Mouse (Mus musculus) midbrain, embryonic 12.5 days (tissue): ENCODE results near the gene Prkcz. TPM values are rescaled to one million over a fixed set of nuclear protein-coding genes. Genes with fewer than 3 reads are reported as not detected.
A peak's percentile ranks its signal among the peaks of the same experiment; 100 is the strongest.

Source experiments
- ATAC-seq: fragments of 200-750 bp; cut with Nextera tagmentation; 2 replicates; pipeline ENCODE4 v1.8.0; 2017; ENCODE audit warnings: low read depth, moderate TSS enrichment, moderate library complexity; ENCODE audit not compliant: low FRiP score
- H3K27ac ChIP-seq: fragments of 300-500 bp; sonication (generic); replicated peaks from 2 replicates; pipeline ENCODE4 v1.5.1; 2016; ENCODE audit warnings: mild to moderate bottlenecking
- H3K27me3 ChIP-seq: fragments of 300-500 bp; sonication (generic); 2 replicates; pipeline ENCODE4 v1.6.1; 2016; ENCODE audit warnings: mild to moderate bottlenecking
- H3K36me3 ChIP-seq: fragments of 300-500 bp; sonication (generic); 2 replicates; pipeline ENCODE4 v1.6.1; 2016
- H3K4me1 ChIP-seq: fragments of 300-500 bp; sonication (generic); 2 replicates; pipeline ENCODE4 v1.6.1; 2016
- H3K4me2 ChIP-seq: fragments of 300-500 bp; sonication (generic); replicated peaks from 2 replicates; pipeline ENCODE4 v1.6.1; 2016; ENCODE audit warnings: mild to moderate bottlenecking, moderate library complexity
- H3K4me3 ChIP-seq: fragments of 300-500 bp; sonication (generic); 2 replicates; pipeline ENCODE4 v1.5.1; 2016; ENCODE audit warnings: mild to moderate bottlenecking
- H3K9ac ChIP-seq: fragments of 300-500 bp; sonication (generic); replicated peaks from 2 replicates; pipeline ENCODE4 v1.6.1; 2016; ENCODE audit warnings: mild to moderate bottlenecking, moderate library complexity
- H3K9me3 ChIP-seq: fragments of 300-500 bp; sonication (generic); 2 replicates; pipeline ENCODE4 v1.6.1; 2016; ENCODE audit warnings: mild to moderate bottlenecking
- WGBS: fragments of 180-500 bp; shearing (Covaris S2); methylation state at CpG from one replicate; pipeline ENCODE4 v1.1.7; 2016; 5-methylcytosine and 5-hydroxymethylcytosine counted together
- polyA plus RNA-seq: library from polyadenylated mRNA; unstranded; fragments of >200 nt; fragmentation: Nextera tagmentation; extraction: Ambion mirVana; gene quantifications from 2 replicates; pipeline ENCODE4 v1.2.1, GENCODE M21; 2016

Prkcz gene
- polyA plus RNA-seq, 1 experiment from 2014 or later: 30.9 TPM

DNA sequence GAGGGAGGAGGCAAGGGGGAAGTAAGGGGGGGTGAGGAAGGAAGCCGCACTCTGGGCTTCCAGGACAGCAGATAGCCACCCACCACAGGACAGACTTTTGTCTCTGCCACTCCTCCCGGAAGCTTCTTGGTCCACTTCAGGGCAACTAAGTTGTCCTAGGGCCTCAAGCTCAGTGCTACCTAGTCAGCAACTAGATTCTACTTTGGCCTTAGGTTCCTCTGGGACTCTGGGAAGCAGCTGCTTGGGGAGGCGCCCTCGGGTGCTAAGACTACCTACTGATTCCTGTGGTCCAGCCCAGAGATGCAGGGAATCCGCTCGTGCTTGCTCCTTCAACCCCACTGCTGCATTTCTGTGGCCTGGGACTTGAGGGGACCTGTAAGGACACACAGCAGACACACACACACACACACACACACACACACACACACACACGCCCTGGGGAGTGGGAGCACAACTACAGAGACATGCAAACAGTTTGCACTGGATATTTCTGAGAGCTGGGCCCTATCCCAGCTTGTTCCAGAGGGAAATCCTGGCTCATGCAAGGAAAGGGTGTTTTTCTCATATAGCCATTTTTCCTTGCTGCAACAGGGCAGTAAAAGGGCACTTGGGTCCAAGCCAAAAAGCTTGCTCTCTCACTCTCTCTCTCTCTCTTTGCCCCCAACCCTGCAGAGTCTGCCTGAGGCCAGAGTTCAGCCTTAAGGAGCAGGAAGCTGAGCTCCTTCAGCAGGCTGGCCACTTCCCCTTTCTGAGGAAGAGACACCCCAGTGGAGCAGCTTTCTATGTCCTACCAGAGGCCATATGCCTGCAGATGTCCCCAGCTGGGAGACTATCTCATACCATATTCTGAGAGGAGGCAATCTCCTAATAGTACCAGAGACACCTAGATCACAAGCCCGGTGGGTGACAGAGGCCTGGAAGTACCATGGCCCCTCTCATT lies 126.5 kb downstream of the Prkcz start:
- Histone ChIP-seq H3K27me3 (peaks cover 3% of the 10 kb centered on the region; the same call in 1 of the 2 replicates), H3K9me3 (no peaks in the 10 kb centered on the region), H3K9ac (peak overlapping the region; percentile 28), H3K4me1 (peaks cover 36% of the 10 kb centered on the region), H3K4me3 (no peak overlapping the region), H3K36me3 (no peaks in the 10 kb centered on the region), H3K4me2 (peak overlapping the region; percentile 44; the same call in 1 of the 2 replicates), H3K27ac (peak overlapping the region; percentile 88)
- 75% methylated on average over 8 of the region's 8 CpGs for WGBS
- 0 out of 2 replicates have a peak, but pooled peaks have one; percentile 14 for ATAC-seq

DNA sequence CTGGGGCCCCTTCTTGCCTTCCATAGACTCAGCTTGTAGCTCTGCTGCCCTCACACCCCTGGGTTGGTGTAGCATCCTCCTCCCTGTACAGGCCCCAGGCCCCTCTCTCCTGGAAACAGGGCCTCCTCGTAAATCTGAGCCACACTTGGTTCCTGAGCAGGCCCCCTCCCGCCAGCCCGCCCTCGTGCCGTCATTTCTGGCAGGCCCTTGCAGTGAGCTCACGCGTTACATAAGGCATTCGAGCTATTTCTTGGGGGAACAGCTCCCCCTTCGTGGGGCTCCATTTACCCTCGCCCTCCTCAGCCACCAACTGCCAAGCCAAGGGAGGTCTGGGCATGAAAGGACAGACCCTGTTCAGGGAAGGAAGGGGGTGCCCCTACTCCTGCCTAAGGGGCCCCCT lies 127.3 kb downstream of the Prkcz start:
- Histone ChIP-seq H3K4me2 (no peak overlapping the region), H3K4me1 (peaks cover 36% of the 10 kb centered on the region), H3K4me3 (no peak overlapping the region)

DNA sequence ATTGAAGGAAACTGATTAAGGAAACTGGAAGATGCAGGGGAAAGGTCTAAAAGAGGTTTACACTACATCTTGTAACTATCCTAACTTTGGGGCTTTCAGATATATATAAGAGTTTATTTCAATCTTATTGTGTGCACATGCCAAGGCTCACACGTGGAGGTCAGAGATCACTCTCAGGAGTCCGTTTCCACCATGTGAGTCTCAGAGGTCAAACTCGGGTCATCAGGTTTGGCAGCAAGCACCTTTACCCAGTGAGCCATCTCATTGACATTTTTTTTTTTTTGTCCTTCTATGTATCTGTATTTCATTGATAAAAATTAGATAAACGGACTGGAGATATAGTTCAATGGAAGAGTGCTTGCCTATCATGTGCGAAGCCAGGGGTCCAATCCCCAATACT lies 132.7 kb downstream of the Prkcz start:
- H3K27me3 ChIP-seq: peaks cover 7% of the 10 kb centered on the region
- no peak overlapping the region for H3K27ac ChIP-seq
- no peaks in the 10 kb centered on the region for H3K36me3 ChIP-seq
- no peak overlapping the region for H3K4me3 ChIP-seq
- peaks cover 6% of the 10 kb centered on the region for H3K4me1 ChIP-seq
- 79% methylated on average over 5 of the region's 5 CpGs for WGBS
- H3K4me2 ChIP-seq: no peak overlapping the region
- H3K9ac ChIP-seq: no peak overlapping the region
- ATAC-seq: no peak
- H3K9me3 ChIP-seq: no peaks in the 10 kb centered on the region

More for the DNA sequence above, 127.3 kb downstream of the Prkcz start:
- H3K9ac ChIP-seq: no peak overlapping the region
- H3K27me3 ChIP-seq: no peaks in the 10 kb centered on the region
- peak overlapping the region; percentile 88 for H3K27ac ChIP-seq
- ATAC-seq: no peak; the same call in 1 of the 2 replicates
- H3K36me3 ChIP-seq: no peaks in the 10 kb centered on the region
- H3K9me3 ChIP-seq: no peaks in the 10 kb centered on the region
- 49% methylated on average over 10 of the region's 10 CpGs for WGBS

DNA sequence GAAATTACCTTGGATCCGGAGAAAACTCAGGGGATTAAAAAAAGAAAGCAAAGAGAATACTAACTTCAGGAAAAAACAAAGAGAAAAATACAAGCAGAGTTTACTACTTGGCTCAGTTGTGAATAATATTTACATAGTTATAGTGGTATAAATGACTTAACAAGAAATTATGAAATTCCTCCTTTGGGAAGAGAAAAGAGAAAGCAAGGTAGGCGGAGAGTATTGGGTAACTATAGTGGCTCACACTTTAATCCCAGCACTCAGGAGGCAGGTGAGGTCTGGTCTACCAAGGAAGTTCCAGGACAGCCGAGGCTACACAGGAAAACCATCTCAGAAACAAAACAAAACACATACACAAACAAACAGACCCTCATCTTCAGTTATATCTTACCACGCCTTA lies 133.2 kb downstream of the Prkcz start:
- Histone ChIP-seq H3K4me3 (no peak overlapping the region), H3K9me3 (no peaks in the 10 kb centered on the region), H3K4me1 (peaks cover 5% of the 10 kb centered on the region), H3K27ac (no peak overlapping the region), H3K27me3 (peaks cover 7% of the 10 kb centered on the region), H3K9ac (no peak overlapping the region), H3K4me2 (no peak overlapping the region), H3K36me3 (no peaks in the 10 kb centered on the region)
- ATAC-seq: no peak
- WGBS: 94% methylated on average over 4 of the region's 4 CpGs

DNA sequence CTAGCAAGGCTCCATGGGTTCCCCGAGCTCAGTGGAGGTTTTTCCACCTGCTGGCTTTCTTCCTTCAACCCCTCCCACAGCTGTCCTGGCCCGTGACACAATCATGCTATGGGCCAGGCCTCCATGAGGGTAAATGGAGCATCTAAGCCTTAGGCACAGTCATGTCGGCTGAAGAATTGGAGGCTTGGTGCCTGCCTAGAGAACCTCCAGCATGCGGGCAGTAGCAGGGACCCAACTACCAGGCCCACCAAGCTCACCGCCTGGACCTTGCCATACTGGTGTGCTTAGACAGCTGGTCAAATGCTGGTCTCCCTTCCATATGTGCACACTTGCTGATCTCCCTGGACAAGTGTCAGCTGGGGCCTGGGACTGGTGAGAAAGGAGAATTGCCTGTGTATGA lies 135.2 kb downstream of the Prkcz start:
- 82% methylated on average over 5 of the region's 5 CpGs for WGBS
- no peak overlapping the region for H3K4me2 ChIP-seq
- no peaks in the 10 kb centered on the region for H3K9me3 ChIP-seq
- H3K36me3 ChIP-seq: no peaks in the 10 kb centered on the region
- no peak overlapping the region for H3K27ac ChIP-seq
- no peak overlapping the region for H3K4me3 ChIP-seq
- no peak for ATAC-seq
- peaks cover 7% of the 10 kb centered on the region for H3K27me3 ChIP-seq
- H3K4me1 ChIP-seq: peaks cover 11% of the 10 kb centered on the region
- H3K9ac ChIP-seq: no peak overlapping the region

DNA sequence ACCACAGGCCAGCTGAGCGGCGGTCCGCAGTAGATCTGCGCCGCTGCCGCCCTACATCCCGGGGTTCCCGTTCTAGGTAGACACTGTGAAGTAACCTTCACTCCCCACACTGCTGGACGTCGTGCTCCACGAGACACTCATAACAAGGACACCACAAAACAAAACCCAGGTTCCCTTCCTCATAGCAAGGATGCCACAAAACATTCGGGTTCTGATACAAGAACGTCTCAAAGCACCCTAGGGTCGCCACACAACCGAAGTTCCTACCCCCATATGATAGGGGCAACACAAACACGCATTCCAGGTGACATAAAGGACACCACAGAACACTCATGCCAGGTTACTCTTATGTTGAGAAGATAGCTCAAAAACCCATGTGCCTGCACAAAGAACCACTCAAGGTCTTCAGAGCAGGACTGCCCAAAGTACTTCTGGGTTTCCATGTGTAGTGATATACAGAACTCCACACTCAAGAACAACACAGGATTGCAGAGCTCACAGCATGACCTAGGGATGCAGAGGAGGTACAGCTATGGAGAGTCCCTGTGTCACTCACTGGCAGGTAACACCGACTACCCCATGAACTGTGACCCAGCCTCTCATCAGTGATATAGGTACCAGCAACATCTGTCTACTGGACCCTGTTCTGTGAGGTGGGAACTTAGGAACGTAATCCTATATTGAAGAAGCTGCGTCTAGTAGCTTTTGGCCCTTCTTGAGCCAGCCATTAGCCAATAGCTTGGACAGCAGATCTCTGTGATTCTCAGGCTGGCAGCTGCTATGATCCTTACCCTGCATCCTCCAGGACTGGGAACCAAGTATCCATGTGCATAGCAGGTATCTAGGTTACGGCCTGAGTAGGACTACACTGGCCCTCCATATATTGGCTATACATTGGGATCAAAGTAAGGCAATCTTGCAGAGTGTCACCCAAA lies 137.3 kb downstream of the Prkcz start:
- peak overlapping the region; percentile 76 for H3K4me2 ChIP-seq
- H3K9me3 ChIP-seq: no peaks in the 10 kb centered on the region
- H3K4me1 ChIP-seq: peaks cover 32% of the 10 kb centered on the region
- H3K36me3 ChIP-seq: no peaks in the 10 kb centered on the region
- peaks cover 7% of the 10 kb centered on the region for H3K27me3 ChIP-seq
- peak overlapping the region; percentile 95 for H3K4me3 ChIP-seq
- ATAC-seq: no peak
- peak overlapping the region; percentile 86 for H3K9ac ChIP-seq
- peak overlapping the region; percentile 94 for H3K27ac ChIP-seq
- WGBS: 33% methylated on average over 20 of the region's 20 CpGs

DNA sequence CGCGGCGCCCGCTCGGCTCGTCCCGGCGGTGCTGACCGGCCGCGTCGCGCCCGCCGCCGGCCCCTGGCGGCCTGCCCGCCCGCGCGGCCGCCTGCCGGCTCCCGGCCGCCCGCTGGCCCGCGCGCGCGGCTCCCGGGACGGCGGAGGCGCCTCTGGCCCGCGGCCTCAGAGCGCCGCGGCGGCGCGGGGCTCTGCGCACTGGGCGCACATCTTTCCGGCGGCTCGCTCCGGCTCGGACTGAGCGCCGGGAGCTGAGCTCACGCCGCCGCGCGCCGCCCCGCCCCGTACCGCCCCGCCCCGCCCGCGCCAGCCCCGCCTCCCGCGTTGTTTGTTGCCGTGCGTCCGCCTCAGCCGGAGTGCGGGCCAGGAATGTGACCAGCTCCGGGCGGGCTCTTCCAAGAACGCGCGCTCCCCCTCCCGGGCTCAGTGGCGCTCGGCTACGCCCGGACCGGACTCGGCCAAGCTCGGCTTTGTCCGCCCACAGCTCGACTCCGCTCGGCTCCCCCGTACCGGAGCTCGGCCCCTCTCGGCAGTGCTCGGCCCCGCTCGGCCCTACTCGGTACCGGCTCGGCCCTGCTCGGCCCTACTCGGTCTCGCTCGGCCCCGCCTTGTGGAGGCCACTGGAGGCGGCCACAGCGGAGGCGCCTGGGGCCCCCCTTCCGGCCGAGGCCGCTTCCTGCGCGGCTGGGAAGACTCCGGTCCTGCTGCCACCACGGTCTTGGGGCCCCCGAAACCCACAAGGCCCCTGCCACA lies 138.1 kb downstream of the Prkcz start:
- peak; percentile 100 for ATAC-seq
- WGBS: under 1% methylated on average over 52 of the region's 116 CpGs
- no peaks in the 10 kb centered on the region for H3K9me3 ChIP-seq
- H3K9ac ChIP-seq: peak overlapping the region; percentile 86
- H3K36me3 ChIP-seq: no peaks in the 10 kb centered on the region
- H3K4me2 ChIP-seq: peak overlapping the region; percentile 76
- H3K27me3 ChIP-seq: peaks cover 7% of the 10 kb centered on the region
- peaks cover 40% of the 10 kb centered on the region for H3K4me1 ChIP-seq
- peak overlapping the region; percentile 95 for H3K4me3 ChIP-seq
- H3K27ac ChIP-seq: peak overlapping the region; percentile 94

DNA sequence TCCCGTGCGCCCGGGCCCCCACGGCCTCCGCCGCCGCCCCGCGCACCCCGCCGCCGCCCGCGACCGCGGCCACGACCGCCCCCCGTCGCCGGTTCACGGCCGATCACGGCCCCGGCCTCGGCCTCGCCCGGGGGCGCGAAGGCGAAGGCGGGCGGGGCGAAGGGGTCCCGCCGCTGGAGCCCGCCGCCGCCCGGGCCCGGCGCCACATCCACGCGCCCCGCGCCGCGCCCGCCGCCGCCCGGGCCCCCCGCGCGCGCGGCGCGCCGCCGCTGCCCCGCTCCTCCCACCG lies 138.7 kb downstream of the Prkcz start, which contains the start of gene Ski:
Gene Ski (minus strand): TSS at position 41 of the 289 bp plus-strand sequence.
- no peak for ATAC-seq
- Histone ChIP-seq H3K9ac (peak within 1 kb of the TSS; percentile 98), H3K27me3 (peaks cover 7% of the 10 kb centered on the region), H3K4me1 (peaks cover 45% of the 10 kb centered on the region), H3K36me3 (no peaks in the 10 kb centered on the region), H3K9me3 (no peaks in the 10 kb centered on the region), H3K4me3 (peak within 1 kb of the TSS; percentile 95), H3K4me2 (peak within 1 kb of the TSS; percentile 98), H3K27ac (peak within 1 kb of the TSS; percentile 94)
- WGBS: 0% methylated on average over 2 of the region's 63 CpGs

DNA sequence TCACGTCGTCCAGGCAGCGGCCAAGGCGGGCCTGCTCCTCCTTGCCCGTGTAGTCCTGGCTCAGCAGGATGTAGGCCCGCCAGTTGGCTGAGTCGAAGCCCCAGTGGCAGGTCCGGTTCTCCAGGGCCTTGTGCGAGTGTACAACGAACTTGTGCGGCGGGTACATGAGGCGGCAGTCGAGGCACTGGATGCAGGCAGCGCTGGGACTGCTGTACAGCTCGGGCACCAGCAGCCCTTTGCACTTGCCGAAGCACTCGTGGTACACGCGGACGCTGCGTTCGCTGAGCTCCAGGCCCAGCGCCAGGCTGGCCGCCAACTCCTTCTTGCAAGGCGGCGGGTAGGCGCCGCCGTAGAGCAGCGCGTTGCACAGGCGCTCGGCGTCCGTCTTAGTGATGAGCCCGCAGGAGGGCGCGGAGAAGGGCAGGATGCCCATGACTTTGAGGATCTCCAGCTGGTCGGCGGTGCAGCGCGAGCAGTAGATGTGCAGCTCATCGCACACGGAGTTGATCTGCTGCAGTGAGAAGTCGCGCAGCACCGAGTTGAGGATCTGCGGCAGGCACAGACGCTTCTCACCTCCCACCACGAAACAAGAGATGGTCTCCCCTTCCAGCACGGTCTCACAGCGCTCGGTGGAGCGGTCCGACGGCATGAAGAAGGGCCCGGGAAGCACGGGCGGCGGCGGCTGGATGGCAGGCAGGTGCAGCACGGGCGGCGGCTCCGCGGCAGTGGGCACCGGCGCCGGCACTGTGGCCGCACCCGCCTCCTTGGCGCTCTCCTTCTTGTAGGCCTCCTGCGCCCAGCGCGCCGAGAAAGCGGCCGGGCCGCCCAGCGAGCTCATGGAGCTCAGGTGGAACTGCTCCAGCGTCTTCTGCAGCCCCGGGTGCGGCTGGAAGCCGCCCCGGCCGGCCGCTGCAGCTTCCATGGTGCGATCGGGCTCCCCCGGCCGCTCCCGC lies 139.3 kb downstream of the Prkcz start:
- no peaks in the 10 kb centered on the region for H3K36me3 ChIP-seq
- H3K9me3 ChIP-seq: no peaks in the 10 kb centered on the region
- peak overlapping the region; percentile 82 for H3K27ac ChIP-seq
- WGBS: under 1% methylated on average over 82 of the region's 93 CpGs
- H3K9ac ChIP-seq: peak overlapping the region; percentile 98
- H3K27me3 ChIP-seq: peaks cover 7% of the 10 kb centered on the region
- peaks cover 50% of the 10 kb centered on the region for H3K4me1 ChIP-seq
- ATAC-seq: no peak
- H3K4me3 ChIP-seq: peak overlapping the region; percentile 95
- H3K4me2 ChIP-seq: peak overlapping the region; percentile 98

DNA sequence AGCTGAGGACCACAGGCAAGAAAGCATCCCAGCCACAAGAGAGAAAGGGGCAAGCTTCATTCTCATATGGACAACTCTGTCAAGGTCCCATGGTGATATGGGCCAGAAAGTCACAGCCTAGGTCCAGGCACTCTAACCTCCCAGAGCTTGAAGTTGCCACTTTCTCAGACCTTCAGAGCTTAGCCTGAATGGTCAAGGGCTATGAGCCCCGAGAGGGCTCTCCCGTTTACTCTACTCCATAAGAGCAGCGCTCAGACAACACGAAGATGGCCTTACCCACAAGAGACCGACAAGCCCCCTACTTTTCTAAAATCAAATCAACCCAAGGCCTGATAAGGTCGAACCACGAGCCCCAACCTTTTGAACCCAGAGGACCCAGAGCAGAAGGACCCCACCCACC lies 140.1 kb downstream of the Prkcz start:
- peaks cover 7% of the 10 kb centered on the region for H3K27me3 ChIP-seq
- WGBS: 0% methylated on average over 7 of the region's 7 CpGs
- no peaks in the 10 kb centered on the region for H3K9me3 ChIP-seq
- peak overlapping the region; percentile 98 for H3K9ac ChIP-seq
- H3K36me3 ChIP-seq: no peaks in the 10 kb centered on the region
- peaks cover 58% of the 10 kb centered on the region for H3K4me1 ChIP-seq
- H3K4me3 ChIP-seq: peak overlapping the region; percentile 95
- peak overlapping the region; percentile 98 for H3K4me2 ChIP-seq
- peak overlapping the region; percentile 59; the same call in 1 of the 2 replicates for H3K27ac ChIP-seq
- ATAC-seq: no peak
